Mouse (Mus musculus) lung, adult 2 months (tissue): ENCODE measurements around the gene Gm12166.

Source experiments
- CTCF ChIP-seq: fragments of 200-500 bp; IDR thresholded peaks from 2 replicates; pipeline ENCODE4 v1.5.1; 2011; ENCODE audit warnings: mild to moderate bottlenecking, low read length, control low read depth; ENCODE audit not compliant: insufficient read depth
- POLR2A ChIP-seq: fragments of 200-500 bp; IDR thresholded peaks from 2 replicates; pipeline ENCODE4 v1.6.1; 2011; ENCODE audit warnings: low read depth, mild to moderate bottlenecking, control low read depth, low read length, borderline replicate concordance; ENCODE audit errors: extremely low read depth

- TF ChIP-seq CTCF, result no peak
- TF ChIP-seq POLR2A, result no peak
Measured at GRCm38 (mm10) chr11:46083835-46084444, 31.8 kb upstream of the Gm12166 start.
